Mouse (Mus musculus) 3T3-L1 (cell line): Measurements from ENCODE around the gene Gm10134.

ENCODE experiments used
- DNase-seq: peaks from one replicate; pipeline ENCODE4 v3.0.0-alpha.2; 2015; ENCODE audit warnings: low read depth, low spot score

Gm10134 gene

DNA sequence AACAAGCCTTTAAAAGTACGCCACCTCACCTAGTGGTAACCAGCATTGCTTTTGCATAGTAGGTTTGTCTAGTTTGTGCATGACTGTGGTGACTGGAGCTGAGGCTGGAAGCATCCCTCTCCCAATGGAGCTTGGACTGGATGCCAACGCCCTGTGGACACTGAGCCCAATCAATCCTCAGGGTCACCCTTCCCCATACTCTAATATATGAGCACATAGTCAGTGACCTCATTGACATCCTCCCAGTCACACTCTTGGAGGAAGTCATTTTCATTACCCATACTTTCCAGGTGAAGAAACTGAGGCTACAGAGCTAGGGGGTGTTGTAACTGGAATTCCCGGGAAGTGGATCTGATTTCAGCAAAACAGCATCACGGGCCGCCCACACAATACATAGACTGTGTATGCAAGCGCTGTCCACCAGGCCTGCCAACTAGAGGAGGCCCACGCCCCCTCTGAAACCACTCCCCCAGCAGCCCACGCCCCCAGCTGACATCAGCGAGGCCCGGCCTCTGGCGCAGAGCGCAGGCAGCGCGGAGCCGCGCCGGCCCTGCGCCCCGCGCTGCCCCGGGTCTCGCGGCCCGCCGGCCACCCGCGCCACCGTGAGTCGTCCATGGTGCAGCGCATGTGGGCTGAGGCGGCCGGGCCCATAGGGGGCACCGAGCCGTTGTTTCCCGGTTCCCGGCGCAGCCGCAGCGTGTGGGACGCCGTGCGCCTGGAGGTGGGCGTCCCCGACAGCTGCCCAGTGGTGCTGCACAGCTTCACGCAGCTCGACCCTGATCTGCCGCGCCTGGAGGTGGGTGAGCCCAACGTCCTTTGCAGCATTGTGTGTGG, 27.3 kb downstream of the Gm10134 start:
- peak; percentile 93 for DNase-seq

DNA sequence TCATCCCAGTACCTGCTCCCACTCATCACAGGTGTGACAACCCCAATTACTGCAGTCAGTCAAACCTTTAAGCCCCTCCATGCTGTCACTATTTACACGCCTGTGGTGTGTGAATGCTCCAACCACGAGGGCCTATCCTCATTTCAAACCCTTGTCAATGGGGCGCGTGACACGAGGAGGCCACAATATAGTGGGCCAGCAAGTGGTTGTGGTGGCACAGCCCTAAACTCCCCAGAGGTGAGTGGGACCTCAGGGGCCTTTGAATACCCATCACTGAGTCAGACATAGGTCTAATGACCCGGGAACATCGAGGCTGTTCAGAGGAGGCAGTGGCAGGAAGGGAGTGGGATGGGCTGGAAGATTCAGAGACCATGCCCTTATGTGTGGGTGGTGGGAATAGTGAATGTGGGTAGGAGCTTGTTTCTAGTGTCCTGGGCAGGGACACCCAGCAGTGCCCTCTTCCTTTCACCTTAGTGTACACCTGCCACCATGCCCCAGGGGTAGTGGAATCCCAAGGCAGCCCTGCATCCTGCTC, 28.1 kb downstream of the Gm10134 start:
- no peak for DNase-seq

GRCm38 (mm10) chr2:28534436-28535262, 28.8 kb downstream of the Gm10134 start:
- peak; percentile 90 for DNase-seq

DNA sequence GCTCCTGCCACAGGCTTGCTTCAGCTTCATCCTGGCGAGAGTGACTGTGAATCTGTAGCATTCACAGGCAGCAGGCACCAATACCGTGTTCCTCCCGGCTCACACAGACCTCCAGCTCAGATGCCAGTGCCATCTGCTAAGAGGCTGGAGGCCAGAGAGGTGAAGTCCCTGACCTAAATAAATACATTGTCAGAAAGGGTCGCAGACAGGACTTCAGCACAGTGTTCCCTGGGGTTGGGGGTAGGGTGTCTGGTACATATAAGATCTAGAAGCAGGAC, 29.3 kb downstream of the Gm10134 start:
- no peak for DNase-seq

DNA sequence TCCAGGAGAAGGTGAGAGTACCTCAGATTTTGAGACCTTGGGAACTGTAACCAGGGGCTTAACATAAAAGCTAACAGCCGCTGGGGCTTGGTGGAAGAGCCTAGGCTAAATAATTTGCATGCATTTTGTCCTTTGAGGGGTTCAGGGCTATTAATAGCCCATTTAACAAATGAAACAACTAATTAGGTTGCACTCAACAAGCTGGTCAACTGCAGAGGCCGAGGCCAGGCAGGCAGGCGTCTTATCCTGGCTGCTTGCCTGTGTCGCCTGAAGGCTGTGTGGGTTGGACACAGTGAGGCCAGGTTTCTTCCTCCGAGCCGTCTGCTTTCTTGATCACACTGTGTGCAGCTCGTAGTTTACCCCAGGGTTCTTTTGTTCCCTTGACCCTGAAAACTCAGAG, 29.8 kb downstream of the Gm10134 start:
- peak; percentile 23 for DNase-seq

- DNase-seq: no peak
Observed at GRCm38 (mm10) chr2:28536166-28536565, 30.3 kb downstream of the Gm10134 start.

DNA sequence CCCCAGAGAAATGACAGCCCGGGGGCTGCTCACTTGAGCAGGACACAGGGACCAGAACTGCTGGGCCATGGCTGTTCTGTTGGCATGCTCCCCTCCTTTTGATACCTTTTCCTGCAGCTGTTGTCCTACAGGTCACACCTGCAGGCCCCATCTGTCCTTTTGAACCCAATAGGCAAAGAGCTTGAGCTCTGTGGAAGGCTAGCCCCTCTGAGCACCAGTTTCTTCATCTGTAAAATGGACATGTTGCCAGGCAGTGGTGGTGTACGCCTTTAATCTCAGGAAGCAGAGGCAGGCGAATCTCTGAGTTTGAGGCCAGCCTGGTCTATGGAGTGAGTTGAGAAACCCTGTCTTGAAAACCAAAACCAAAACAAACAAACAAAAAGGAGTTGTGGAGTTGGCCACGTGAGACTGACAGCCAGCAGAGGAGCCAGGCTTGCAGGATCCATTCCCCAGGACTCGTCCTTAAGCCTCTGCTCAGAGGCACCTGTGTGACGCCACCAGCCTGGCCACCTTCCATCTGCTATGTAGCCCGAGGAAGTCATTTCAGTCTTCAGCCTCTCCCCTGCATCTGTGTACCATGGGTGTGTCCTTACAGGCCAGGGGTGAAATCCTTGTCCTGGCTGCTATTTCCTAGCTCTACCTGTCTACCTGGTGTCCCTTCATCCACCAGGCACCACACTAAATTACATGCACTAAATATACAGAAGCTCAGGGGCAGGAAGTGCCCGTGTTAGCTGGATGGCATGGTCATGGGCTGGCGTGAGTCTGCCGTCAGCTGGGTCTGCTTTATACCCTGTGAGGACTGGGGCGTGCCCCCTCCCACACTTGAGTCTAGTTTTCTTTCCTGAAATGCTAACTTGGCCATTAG, 31.1 kb downstream of the Gm10134 start:
- DNase-seq: no peak

- no peak for DNase-seq
Observed at GRCm38 (mm10) chr2:28537634-28537920, 31.7 kb downstream of the Gm10134 start.

GRCm38 (mm10) chr2:28537995-28538816, 32.3 kb downstream of the Gm10134 start:
- DNase-seq: no peak

DNA sequence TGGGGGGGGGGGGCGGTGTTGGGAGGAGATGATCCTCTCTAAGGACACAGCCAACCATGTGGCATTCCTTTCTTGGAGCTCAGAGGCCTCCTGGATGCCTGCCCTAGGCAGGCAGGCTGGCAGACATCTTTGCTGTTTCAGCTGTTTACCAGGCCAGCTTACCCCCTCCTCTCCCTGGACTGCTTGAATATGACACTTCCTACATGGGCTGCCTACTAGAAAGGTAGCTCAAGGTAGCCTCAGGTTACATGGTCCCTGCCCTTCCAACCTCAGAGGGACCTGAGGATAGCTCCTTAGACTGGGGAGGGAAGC, 32.9 kb downstream of the Gm10134 start:
- peak; percentile 68 for DNase-seq

DNA sequence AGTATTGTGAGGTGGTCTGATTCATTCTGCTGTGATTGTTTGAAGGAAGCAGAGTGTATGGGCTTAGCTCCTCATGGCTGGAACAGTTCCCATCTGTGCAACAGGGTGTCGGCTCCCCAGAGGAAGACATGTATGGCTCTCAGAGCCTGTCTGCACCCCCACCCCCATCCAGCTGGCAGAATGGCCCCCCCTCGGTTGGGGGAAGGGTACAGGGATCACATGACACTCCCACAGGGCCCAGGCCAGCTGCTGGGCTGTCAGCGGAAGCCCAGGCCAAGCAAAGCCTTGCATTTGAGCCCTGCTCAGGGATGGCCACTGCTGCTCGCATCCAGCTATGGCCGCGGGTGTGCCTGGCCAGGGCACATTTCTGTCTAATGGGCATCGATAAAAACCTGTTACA, 33.3 kb downstream of the Gm10134 start:
- peak; percentile 78 for DNase-seq

DNA sequence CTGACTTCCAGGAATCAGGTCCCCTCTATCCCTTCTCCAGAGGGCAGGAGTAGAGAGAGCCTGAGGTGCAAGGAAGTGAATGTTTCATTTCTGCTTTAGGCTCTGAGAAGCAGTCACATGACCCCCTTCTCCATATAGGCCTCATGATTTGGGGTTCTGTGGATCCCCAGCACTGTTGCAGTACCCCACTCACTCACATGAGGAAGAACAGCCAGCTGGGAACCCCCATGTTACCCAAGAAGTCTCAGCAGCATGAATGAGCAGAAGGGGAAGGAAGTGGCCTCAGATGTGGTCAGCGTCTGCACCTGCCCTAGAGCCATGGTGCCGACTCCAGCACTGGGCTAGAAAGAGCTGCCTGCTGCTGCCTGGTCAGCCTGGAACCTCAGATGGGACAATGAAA, 34.1 kb downstream of the Gm10134 start:
- no peak for DNase-seq

- DNase-seq: no peak
Observed at GRCm38 (mm10) chr2:28540587-28541227, 34.8 kb downstream of the Gm10134 start.

GRCm38 (mm10) chr2:28543894-28544293, 38.0 kb downstream of the Gm10134 start:
- no peak for DNase-seq

DNA sequence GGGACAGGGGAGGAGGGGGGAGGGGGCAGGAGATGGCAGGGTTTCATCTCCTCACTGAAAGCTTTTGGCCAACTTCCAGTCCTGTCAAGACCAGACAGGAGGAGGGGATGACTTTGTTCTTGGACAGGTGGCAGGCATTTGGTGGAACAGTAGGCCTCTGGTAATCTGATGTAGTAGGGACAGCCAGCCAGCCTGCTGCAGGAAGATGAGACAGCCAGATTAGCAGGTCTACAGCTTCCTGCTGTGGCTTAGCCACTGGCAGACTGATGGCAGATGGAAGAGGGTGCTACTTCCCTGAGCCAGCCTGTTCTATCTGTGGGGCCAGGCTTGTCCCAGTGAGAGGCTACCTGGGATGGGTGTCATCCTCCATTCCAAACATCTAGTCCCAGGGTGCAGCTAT, 40.1 kb downstream of the Gm10134 start:
- no peak for DNase-seq

GRCm38 (mm10) chr2:28546560-28546959, 40.7 kb downstream of the Gm10134 start:
- DNase-seq: no peak

GRCm38 (mm10) chr2:28547237-28548172, 41.6 kb downstream of the Gm10134 start:
- peak; percentile 85 for DNase-seq

DNA sequence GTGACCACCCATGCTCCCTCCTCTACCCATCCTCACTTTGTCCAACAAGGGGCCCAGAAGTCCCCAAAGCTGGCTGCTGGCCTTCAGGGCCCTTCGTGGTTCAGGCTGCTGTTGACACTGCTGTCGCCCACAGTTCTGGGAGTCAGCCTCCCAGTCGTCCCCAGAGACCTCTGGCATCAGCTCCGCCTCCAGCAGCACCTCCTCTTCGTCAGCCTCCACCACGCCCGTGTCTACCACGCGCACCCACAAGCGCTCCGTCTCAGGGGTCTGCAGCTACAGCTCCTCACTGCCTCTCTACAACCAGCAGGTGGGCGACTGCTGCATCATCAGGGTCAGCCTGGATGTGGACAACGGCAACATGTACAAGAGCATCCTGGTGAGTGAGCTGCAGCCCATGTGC, 43.3 kb downstream of the Gm10134 start:
- DNase-seq: no peak

GRCm38 (mm10) chr2:28552301-28552700, 46.4 kb downstream of the Gm10134 start:
- DNase-seq: no peak
